Mouse (Mus musculus): ENCODE results near the gene Dnajc27. TPM values are rescaled to one million over a fixed set of nuclear protein-coding genes. Genes with fewer than 3 reads are reported as not detected.

Gene Dnajc27
- total and polyA plus RNA-seq, 3 experiments, result 7.9 to 10.1 (median 9.8) TPM

GRCm38 (mm10) chr12:4065944-4066343 is 16.4 kb upstream of the Dnajc27 start:
- H3K36me3 ChIP-seq (replicated peaks in 1 of 2; ENCODE audit: control insufficient read depth in 1 of 2, insufficient read depth in 1 of 2, low read length in 1 of 2), result no peaks in the 10 kb centered on the region
- TF ChIP-seq CTCF (conservative IDR thresholded peaks at IDR 0.05 in 1 of 2, IDR thresholded peaks at IDR 0.05 in 1 of 2; ENCODE audit: low read depth in 2 of 2, low read length in 2 of 2) (no peak), ZC3H11A (IDR thresholded peaks at IDR 0.05; ENCODE audit: low read depth, low read length) (no peak), KAT2A (IDR thresholded peaks at IDR 0.05; ENCODE audit: insufficient replicate concordance, low read length) (no peak), CHD1 (IDR thresholded peaks at IDR 0.05; ENCODE audit: low read depth, low read length) (no peak), CHD2 (IDR thresholded peaks at IDR 0.05; ENCODE audit: low read length) (no peak), RAD21 (IDR thresholded peaks at IDR 0.05; ENCODE audit: low read depth, low read length) (no peak), ZKSCAN1 (IDR thresholded peaks at IDR 0.05; ENCODE audit: borderline replicate concordance, low read depth, low read length) (no peak), NELFE (IDR thresholded peaks at IDR 0.05; ENCODE audit: low read depth, low read length) (no peak), PAX5 (IDR thresholded peaks at IDR 0.05; ENCODE audit: low read length) (no peak), SIN3A (IDR thresholded peaks at IDR 0.05; ENCODE audit: low read length) (no peak), MYC (IDR thresholded peaks at IDR 0.05; ENCODE audit: low read depth, low read length) (no peak), HCFC1 (IDR thresholded peaks at IDR 0.05; ENCODE audit: low read depth, low read length) (no peak), BHLHE40 (IDR thresholded peaks at IDR 0.05; ENCODE audit: low read depth, low read length) (no peak), POLR2AphosphoS2 (IDR thresholded peaks at IDR 0.05; ENCODE audit: low read depth, low read length) (no peak), MAZ (IDR thresholded peaks at IDR 0.05; ENCODE audit: low read depth, low read length) (no peak)
- dilution Hi-C loops (cut with MboI; ENCODE audit: extremely low pct_ligation_motif_present, extremely low pct_unique_long_range_greater_than_20kb, low sequenced_read_pairs), result no loop called here
- no peaks in the 10 kb centered on the region for H3K4me1 ChIP-seq (ENCODE audit: control insufficient read depth in 1 of 2, insufficient read depth in 2 of 2)
- H3K27me3 ChIP-seq (replicated peaks), result no peaks in the 10 kb centered on the region
- H3K9ac ChIP-seq (ENCODE audit: insufficient read depth, low read depth), result no peak overlapping the region
- in situ Hi-C loops (cut with MboI; ENCODE audit: low pct_ligation_motif_present, low pct_unique_long_range_greater_than_20kb, low sequenced_read_pairs), result no loop called here
- no peak overlapping the region for H3K4me3 ChIP-seq (replicated peaks in 1 of 3; ENCODE audit: low read depth in 2 of 3, low read length in 2 of 3, poor library complexity in 1 of 3)
- H3K27ac ChIP-seq (ENCODE audit: insufficient read depth, low read depth), result no peak overlapping the region
- no peak overlapping the region for H3K4me2 ChIP-seq (ENCODE audit: insufficient read depth, low read depth, poor library complexity, severe bottlenecking)
- H3K79me2 ChIP-seq (replicated peaks; ENCODE audit: control insufficient read depth, extremely low read depth, insufficient read depth, poor library complexity, severe bottlenecking), result no peaks in the 10 kb centered on the region
- DNase-seq (ENCODE audit: extremely low read depth), result no peak
- H3K9me3 ChIP-seq (replicated peaks; ENCODE audit: low read length), result no peaks in the 10 kb centered on the region

GRCm38 (mm10) chr12:4066681-4067459 is 15.5 kb upstream of the Dnajc27 start:
- in situ Hi-C loops (cut with MboI; ENCODE audit: low pct_ligation_motif_present, low pct_unique_long_range_greater_than_20kb, low sequenced_read_pairs), result no loop called here
- no peaks in the 10 kb centered on the region for H3K9me3 ChIP-seq (replicated peaks; ENCODE audit: low read length)
- H3K27me3 ChIP-seq (replicated peaks), result no peaks in the 10 kb centered on the region
- H3K27ac ChIP-seq (ENCODE audit: insufficient read depth, low read depth), result no peak overlapping the region
- H3K36me3 ChIP-seq (replicated peaks in 1 of 2; ENCODE audit: control insufficient read depth in 1 of 2, insufficient read depth in 1 of 2, low read length in 1 of 2), result no peaks in the 10 kb centered on the region
- H3K4me3 ChIP-seq (replicated peaks in 1 of 3; ENCODE audit: low read depth in 2 of 3, low read length in 2 of 3, poor library complexity in 1 of 3), result no peak overlapping the region
- no peaks in the 10 kb centered on the region for H3K4me1 ChIP-seq (ENCODE audit: control insufficient read depth in 1 of 2, insufficient read depth in 2 of 2)
- dilution Hi-C loops (cut with MboI; ENCODE audit: extremely low pct_ligation_motif_present, extremely low pct_unique_long_range_greater_than_20kb, low sequenced_read_pairs), result no loop called here
- H3K79me2 ChIP-seq (replicated peaks; ENCODE audit: control insufficient read depth, extremely low read depth, insufficient read depth, poor library complexity, severe bottlenecking), result no peaks in the 10 kb centered on the region
- H3K4me2 ChIP-seq (ENCODE audit: insufficient read depth, low read depth, poor library complexity, severe bottlenecking), result no peak overlapping the region
- TF ChIP-seq POLR2A (IDR thresholded peaks at IDR 0.05; ENCODE audit: low read depth, low read length), result no peak
- TF ChIP-seq SMC3 (IDR thresholded peaks at IDR 0.05; ENCODE audit: low read depth, low read length), result no peak
- TF ChIP-seq RCOR1 (conservative IDR thresholded peaks at IDR 0.05; ENCODE audit: low read depth, low read length), result no peak
- TF ChIP-seq POLR2AphosphoS2 (IDR thresholded peaks at IDR 0.05; ENCODE audit: low read depth, low read length), result no peak
- TF ChIP-seq UBTF (IDR thresholded peaks at IDR 0.05; ENCODE audit: low read depth, low read length), result no peak
- TF ChIP-seq TCF12 (IDR thresholded peaks at IDR 0.05; ENCODE audit: low read depth, low read length), result no peak
- TF ChIP-seq GABPA (IDR thresholded peaks at IDR 0.05; ENCODE audit: insufficient replicate concordance, low read depth, low read length), result no peak
- TF ChIP-seq JUND (conservative IDR thresholded peaks at IDR 0.05; ENCODE audit: low read depth, low read length), result no peak
- TF ChIP-seq ZNF384 (IDR thresholded peaks at IDR 0.05; ENCODE audit: low read depth, low read length), result no peak
- TF ChIP-seq SIN3A (IDR thresholded peaks at IDR 0.05; ENCODE audit: low read length), result no peak
- no peak for TF ChIP-seq NRF1 (IDR thresholded peaks at IDR 0.05; ENCODE audit: low read depth, low read length)
- no peak for TF ChIP-seq JUN (IDR thresholded peaks at IDR 0.05; ENCODE audit: insufficient read depth, low read depth, low read length)
- no peak for TF ChIP-seq ELF1 (IDR thresholded peaks at IDR 0.05; ENCODE audit: low read depth, low read length)
- TF ChIP-seq BHLHE40 (IDR thresholded peaks at IDR 0.05; ENCODE audit: low read depth, low read length), result no peak
- no peak for TF ChIP-seq MAFK (IDR thresholded peaks at IDR 0.05; ENCODE audit: insufficient replicate concordance, low read length)
- no peak for TF ChIP-seq KAT2A (IDR thresholded peaks at IDR 0.05; ENCODE audit: insufficient replicate concordance, low read length)
- TF ChIP-seq NELFE (IDR thresholded peaks at IDR 0.05; ENCODE audit: low read depth, low read length), result no peak
- no peak for TF ChIP-seq HCFC1 (IDR thresholded peaks at IDR 0.05; ENCODE audit: low read depth, low read length)
- H3K9ac ChIP-seq (ENCODE audit: insufficient read depth, low read depth), result no peak overlapping the region
- no peak for DNase-seq (ENCODE audit: extremely low read depth)
